Mouse (Mus musculus): ENCODE measurements at regions not wholly inside any gene's neighbourhood (a gene's known extent, or its start where the extent isn't known, plus 50 kb on each side); places are given as distances from the start of the nearest gene placed in this dataset.

- intact Hi-C loops (cut with DNase I): no loop called here
- DNase-seq (ENCODE audit: low spot score in 2 of 2): no peak
Measured at GRCm38 (mm10) chr4:93481247-93481646, 145.9 kb upstream of the Tusc1 start.

- intact Hi-C loops (cut with DNase I): no loop called here
- no peak for DNase-seq (ENCODE audit: low spot score in 2 of 2)
Measured at GRCm38 (mm10) chr4:93477189-93477767, 142.0 kb upstream of the Tusc1 start.

GRCm38 (mm10) chr4:93467998-93468397 lies 132.7 kb upstream of the Tusc1 start:
- no peak for DNase-seq (ENCODE audit: low spot score in 2 of 2)
- intact Hi-C loops (cut with DNase I): no loop called here

GRCm38 (mm10) chr4:93467424-93467823 lies 132.1 kb upstream of the Tusc1 start:
- no peak for DNase-seq (ENCODE audit: low spot score in 2 of 2)
- intact Hi-C loops (cut with DNase I): no loop called here

GRCm38 (mm10) chr4:93451357-93451756 lies 116.0 kb upstream of the Tusc1 start:
- DNase-seq (ENCODE audit: low spot score in 2 of 2): no peak
- intact Hi-C loops (cut with DNase I): no loop called here

- no peak for DNase-seq (ENCODE audit: low spot score in 2 of 2)
- intact Hi-C loops (cut with DNase I): no loop called here
Measured at GRCm38 (mm10) chr4:93450831-93451230, 115.5 kb upstream of the Tusc1 start.

GRCm38 (mm10) chr4:93444666-93445065 lies 109.4 kb upstream of the Tusc1 start:
- intact Hi-C loops (cut with DNase I): no loop called here
- DNase-seq (ENCODE audit: low spot score in 2 of 2): no peak

- intact Hi-C loops (cut with DNase I): no loop called here
Measured at GRCm38 (mm10) chr4:93438587-93439336, 103.5 kb upstream of the Tusc1 start.

GRCm38 (mm10) chr4:93437386-93438130 lies 102.2 kb upstream of the Tusc1 start:
- DNase-seq (ENCODE audit: low spot score in 2 of 2): no peak
- intact Hi-C loops (cut with DNase I): no loop called here

More at GRCm38 (mm10) chr4:93438587-93439336, 103.5 kb upstream of the Tusc1 start:
- DNase-seq (ENCODE audit: low spot score in 2 of 2): no peak

GRCm38 (mm10) chr4:93412695-93413094 lies 77.4 kb upstream of the Tusc1 start:
- intact Hi-C loops (cut with DNase I): no loop called here
- no peak for DNase-seq (ENCODE audit: low spot score in 2 of 2)

- intact Hi-C loops (cut with DNase I): no loop called here
Measured at GRCm38 (mm10) chr4:93406876-93407275, 71.6 kb upstream of the Tusc1 start.

GRCm38 (mm10) chr4:93400579-93400978 lies 65.3 kb upstream of the Tusc1 start:
- intact Hi-C loops (cut with DNase I): no loop called here
- DNase-seq (ENCODE audit: low spot score in 2 of 2): no peak

More at GRCm38 (mm10) chr4:93406876-93407275, 71.6 kb upstream of the Tusc1 start:
- no peak for DNase-seq (ENCODE audit: low spot score in 2 of 2)

Small RNA genes lying in the stretch of these regions (microRNA-seq; reads per million reads assigned to microRNA genes)
- gene Gm22619: 0 reads per million in 2 experiments
